Mouse (Mus musculus): ENCODE results near the gene Nrxn3. TPM values are rescaled to one million over a fixed set of nuclear protein-coding genes. Genes with fewer than 3 reads are reported as not detected.

The Nrxn3 gene
- total RNA-seq, 2 experiments from 2014 or later = 0.08 to 0.13 TPM

DNA sequence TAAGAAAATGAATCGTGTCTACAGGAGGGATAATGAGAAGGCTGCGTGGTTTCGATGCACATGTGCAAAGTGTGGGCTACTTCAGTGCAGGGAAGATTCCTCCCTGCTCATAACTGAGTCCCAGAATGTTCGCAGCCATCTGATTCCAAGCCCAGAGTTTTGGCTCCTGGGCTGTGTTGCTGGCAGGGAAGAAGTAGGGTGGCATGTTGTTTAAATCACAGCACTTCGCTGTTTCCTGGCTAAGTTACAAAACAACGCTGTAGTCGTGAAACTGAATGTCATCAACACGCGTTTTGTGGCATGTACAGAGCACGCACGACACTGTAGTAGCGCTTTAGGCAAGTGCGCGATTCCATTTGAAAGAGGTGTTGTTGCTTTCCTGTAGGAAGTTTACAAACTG, 999.8 kb downstream of the Nrxn3 start:
- DNase-seq (ENCODE audit: low spot score) = no peak
- intact Hi-C loops (cut with DNase I) = no loop called here

GRCm38 (mm10) chr12:89724048-89724447, 1001.4 kb downstream of the Nrxn3 start:
- intact Hi-C loops (cut with DNase I) = no loop called here
- DNase-seq (ENCODE audit: low spot score) = no peak

DNA sequence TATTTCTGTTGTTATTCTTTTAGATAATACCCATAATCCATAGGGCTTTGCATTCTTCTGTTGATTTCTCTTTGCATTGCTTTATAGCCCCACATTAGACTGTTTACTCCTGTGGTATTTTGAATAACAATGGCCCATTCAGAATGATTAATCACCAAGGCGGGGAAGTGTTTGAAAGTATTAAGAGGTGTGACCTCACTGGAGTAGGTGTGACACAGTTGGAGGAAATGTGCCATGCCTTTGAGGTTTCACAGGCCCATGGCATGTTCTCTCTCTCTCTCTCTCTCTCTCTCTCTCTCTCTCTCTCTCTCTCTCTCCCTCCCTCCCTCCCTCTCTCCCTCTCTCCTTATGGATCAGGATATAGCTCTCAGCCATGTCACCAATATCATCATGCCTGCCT, 1019.6 kb downstream of the Nrxn3 start:
- intact Hi-C loops (cut with DNase I) = no loop called here
- no peak for DNase-seq (ENCODE audit: low spot score)

DNA sequence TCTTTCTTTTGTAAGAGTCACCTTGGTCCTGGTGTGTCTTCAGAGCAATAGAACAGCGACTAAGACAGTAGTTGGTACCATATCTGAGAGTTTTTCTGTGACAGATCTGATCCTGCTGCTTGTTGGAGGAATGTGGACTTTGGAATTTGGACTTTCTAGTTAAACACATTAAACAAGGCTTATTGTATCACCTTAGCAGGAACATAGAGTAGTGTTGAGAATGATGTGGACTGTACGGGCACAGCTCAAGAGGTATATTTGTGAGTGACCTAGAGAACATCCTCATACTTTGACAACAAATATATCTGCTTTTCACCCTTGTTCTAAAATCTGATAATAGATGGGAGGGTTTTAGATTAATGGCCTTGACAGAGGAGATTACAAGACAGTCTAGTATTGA, 1020.1 kb downstream of the Nrxn3 start:
- intact Hi-C loops (cut with DNase I) = no loop called here

DNA sequence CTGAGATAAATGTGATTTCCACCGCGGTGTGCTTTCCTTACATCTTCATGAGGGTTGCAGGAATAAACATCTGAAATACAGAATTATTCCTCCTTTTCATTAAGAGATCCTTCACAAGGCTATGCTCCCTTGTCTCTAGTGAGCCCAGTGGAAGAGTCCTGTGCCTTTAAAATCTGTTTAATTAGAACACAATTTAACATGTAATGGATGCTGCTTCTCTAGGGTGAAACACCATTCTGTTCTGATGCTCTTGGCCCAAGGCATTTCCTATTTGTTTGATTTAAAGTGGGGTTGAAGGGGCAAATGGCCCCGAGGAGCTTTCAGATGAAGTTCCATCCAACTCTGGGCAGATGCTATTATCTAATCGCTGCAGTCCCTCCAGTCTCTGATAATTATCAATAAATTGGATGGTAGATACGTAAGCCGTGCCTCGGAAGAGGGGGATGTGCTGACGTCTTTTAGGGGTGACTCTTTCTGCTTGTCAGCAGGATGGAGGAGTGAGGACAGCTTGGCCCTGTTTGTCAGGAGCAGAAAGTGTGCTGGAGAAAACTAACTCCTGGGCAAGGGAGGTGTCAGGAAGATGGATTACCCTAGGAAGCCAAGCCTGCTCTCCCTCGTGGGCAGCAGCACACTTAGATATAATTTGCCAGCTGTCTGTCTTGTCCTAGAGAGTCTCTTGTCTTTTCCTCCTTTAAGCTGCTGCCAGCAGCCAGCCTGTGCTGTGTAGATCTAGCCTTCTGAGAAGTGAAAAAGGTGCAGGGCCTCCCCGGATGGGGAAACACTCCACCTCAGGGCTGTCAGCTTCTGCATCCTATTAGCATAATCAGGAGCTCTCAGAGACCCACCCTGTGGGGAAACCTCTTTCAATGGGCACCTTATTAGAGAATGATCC, 1041.8 kb downstream of the Nrxn3 start:
- intact Hi-C loops (cut with DNase I) = no loop called here

More for the DNA sequence above, 1020.1 kb downstream of the Nrxn3 start:
- DNase-seq (ENCODE audit: low spot score) = no peak

DNA sequence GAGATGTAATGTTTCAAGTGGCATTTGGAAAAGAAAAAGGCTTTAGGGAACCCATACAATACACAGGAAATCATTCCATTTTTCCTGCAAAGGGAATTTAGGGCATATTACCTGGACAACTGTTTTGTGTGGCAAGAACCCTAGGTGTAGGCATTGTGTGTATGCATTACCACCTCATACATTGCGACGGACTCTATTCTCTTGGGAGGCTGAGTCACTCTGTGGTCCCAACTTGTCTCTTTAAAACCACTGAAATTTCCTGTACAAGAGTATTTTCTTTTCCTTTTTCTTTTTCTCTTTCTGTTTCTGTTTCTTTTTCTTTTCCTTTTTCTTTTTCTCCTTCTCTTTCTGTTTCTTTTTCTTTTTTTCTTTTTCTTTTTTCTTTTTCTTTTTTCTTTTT, 1042.5 kb downstream of the Nrxn3 start:
- DNase-seq (ENCODE audit: low spot score) = no peak
- intact Hi-C loops (cut with DNase I) = no loop called here

More for the DNA sequence above, 1041.8 kb downstream of the Nrxn3 start:
- DNase-seq (ENCODE audit: low spot score) = no peak

DNA sequence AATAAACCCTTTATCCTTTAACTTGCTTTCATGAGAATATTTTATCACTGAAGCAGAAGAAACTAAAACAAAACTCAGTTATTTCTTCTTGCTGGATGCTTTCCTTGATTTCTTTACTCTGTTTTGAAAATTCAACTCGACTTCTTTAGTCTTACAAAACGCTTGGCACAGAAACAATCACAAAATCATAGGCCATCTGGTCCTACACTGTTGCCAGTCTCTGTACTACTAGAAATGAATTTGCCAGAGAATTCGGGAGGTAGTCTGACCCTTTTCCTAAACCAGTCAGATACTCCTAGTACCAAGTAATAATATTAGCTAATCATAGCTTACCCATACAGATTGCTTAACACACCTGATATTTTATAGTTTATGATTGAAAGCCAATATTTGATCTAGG, 1066.1 kb downstream of the Nrxn3 start:
- intact Hi-C loops (cut with DNase I) = no loop called here
- DNase-seq (ENCODE audit: low spot score) = no peak

DNA sequence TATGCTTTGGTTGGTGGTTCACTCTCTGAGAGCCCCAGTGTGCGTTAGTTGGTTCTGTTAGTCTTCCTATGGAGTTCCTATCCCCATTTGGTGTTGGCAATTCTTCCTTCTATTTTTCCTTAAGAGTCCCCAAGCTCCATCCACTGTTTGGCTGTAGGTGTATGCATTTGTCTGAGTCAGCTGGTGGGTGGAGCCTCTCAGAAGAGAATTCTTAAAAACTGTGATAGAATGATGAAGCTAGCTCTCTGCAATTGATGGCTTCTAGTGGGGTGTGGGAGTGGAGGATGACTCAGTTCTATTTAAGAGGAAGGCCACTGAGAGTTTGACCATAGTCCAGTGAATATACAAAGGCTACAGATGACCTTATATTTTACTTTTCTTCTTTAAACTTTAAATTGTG, 1067.3 kb downstream of the Nrxn3 start:
- intact Hi-C loops (cut with DNase I) = no loop called here
- DNase-seq (ENCODE audit: low spot score) = no peak

DNA sequence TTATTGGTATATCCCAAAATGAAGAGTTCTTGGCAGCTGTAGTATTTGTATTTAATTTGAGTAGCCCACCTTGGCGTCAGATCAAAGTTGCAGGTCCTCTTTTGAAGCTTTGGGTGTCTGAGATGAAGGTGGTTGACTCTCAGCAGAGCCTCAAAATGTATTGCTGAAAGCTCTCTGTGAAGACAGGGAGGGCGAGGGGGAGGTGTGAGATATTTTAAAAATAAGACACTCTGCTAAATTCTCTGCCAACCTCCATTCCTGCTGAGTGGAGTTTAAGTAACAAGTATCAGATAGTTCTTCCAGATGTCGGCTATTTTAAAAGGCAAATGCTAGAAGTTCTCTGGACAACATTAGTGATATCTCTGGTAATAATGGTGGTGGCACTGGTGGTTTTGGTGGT, 1069.2 kb downstream of the Nrxn3 start:
- DNase-seq (ENCODE audit: low spot score) = no peak
- intact Hi-C loops (cut with DNase I) = no loop called here

- DNase-seq (ENCODE audit: low spot score) = no peak
- intact Hi-C loops (cut with DNase I) = no loop called here
Observed at GRCm38 (mm10) chr12:89794741-89795140, 1072.1 kb downstream of the Nrxn3 start.

- no peak for DNase-seq (ENCODE audit: low spot score)
Observed at GRCm38 (mm10) chr12:89808217-89808616, 1085.5 kb downstream of the Nrxn3 start.

GRCm38 (mm10) chr12:89810146-89810545, 1087.5 kb downstream of the Nrxn3 start:
- intact Hi-C loops (cut with DNase I) = no loop called here
- DNase-seq (ENCODE audit: low spot score) = no peak

More at GRCm38 (mm10) chr12:89808217-89808616, 1085.5 kb downstream of the Nrxn3 start:
- intact Hi-C loops (cut with DNase I) = no loop called here

DNA sequence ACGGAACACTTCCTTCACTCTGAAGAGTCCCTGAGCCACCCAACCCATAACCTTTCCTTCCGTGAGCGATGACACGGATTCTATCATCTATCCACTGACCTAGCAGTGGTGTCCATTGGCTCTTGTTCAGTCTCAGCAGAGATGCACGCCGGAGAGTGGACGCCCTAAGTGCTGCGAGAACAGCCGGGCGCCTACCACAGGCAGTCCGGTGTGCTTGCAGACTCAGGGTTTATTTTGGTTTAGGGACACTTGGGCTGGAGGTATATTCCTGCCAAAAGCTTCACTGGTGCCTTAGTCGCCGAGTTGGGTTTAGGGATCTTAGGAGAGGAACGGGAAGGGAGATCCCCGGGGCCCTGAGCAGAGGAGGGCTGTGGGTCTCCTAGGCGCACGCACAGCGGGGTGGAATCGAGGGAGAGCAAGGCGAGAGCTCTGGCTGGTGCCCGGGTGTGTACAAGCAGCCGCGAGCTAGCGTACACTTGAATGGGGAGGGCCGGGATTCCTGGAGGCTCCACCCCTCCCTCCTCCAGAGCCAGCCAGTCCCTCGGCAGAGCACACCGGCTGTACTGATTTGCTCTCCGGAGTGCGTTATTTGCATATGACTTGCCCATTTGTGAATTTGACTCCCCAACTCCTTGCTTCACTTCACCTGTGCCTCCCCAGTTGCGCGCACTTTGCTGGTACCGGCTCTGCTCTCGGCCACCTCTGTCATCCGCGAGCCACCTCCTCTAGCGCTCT, 1089.3 kb downstream of the Nrxn3 start:
- intact Hi-C loops (cut with DNase I) = no loop called here
- DNase-seq (ENCODE audit: low spot score) = no peak

GRCm38 (mm10) chr12:89812550-89813207, 1090.0 kb downstream of the Nrxn3 start:
- intact Hi-C loops (cut with DNase I) = no loop called here
- DNase-seq (ENCODE audit: low spot score) = no peak

DNA sequence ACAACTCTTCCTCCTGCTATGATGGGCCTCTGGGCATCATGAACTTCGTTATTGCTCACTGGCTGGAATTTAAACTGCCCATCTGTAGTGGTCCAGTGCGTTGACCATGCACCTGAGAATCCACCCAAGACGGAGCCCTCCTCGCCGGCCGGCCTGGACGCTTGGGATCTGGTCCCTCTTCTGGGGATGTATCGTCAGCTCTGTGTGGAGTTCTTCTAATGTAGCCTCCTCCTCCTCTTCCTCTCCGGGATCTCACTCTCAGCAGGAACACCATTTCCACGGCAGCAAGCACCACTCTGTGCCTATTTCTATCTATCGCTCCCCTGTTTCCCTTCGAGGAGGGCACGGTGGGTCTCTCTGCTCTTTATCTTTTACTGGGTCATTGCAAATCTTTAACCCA, 1090.6 kb downstream of the Nrxn3 start:
- intact Hi-C loops (cut with DNase I) = no loop called here

GRCm38 (mm10) chr12:89813718-89814117, 1091.0 kb downstream of the Nrxn3 start:
- no peak for DNase-seq (ENCODE audit: low spot score)
- intact Hi-C loops (cut with DNase I) = no loop called here

More for the DNA sequence above, 1090.6 kb downstream of the Nrxn3 start:
- no peak for DNase-seq (ENCODE audit: low spot score)

DNA sequence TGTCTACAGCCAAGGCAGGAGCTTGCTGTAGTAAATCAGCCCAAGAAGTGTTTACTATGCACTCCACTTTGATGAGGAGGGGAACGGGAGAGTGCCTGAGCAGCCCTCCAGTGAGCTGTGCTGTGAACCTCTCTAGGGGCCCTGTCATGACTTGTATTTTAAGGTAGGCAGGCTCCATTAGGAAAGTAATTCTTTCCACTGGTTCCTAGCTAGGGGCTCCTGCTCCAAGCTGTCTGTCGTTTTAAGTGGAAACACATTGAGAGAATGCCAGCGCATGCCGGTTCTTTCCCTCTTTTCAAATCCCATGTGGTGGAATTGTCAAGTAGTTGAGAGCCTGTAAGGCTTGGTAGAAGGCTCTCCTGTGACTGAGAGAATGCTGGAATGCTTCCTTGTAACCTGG, 1091.9 kb downstream of the Nrxn3 start:
- DNase-seq (ENCODE audit: low spot score) = no peak
- intact Hi-C loops (cut with DNase I) = no loop called here

- DNase-seq (ENCODE audit: low spot score) = no peak
- intact Hi-C loops (cut with DNase I) = no loop called here
Observed at GRCm38 (mm10) chr12:89817072-89817773, 1094.5 kb downstream of the Nrxn3 start.

DNA sequence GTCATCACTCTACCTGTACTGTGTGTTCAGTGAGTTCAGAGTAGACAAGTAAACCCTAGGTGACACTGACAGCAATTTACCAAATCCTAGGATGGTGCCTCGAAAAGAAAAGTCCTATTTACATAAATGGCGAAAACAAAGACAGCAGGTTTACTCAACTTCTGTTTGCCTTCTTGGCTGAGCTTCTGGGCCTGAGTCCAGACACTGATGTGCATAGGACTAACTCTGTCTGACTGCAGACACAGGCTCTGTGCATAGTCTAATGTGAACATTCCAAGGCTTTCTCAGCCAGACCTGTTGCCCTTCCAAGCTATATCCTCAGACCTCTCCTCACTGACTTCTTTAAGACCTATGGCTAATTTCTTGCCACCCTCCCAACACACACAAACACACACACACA, 1095.5 kb downstream of the Nrxn3 start:
- intact Hi-C loops (cut with DNase I) = no loop called here

GRCm38 (mm10) chr12:89822141-89822540, 1099.5 kb downstream of the Nrxn3 start:
- DNase-seq (ENCODE audit: low spot score) = no peak
- intact Hi-C loops (cut with DNase I) = no loop called here

More for the DNA sequence above, 1095.5 kb downstream of the Nrxn3 start:
- no peak for DNase-seq (ENCODE audit: low spot score)
